Mouse (Mus musculus): ENCODE data around the gene Herc1. TPM values are rescaled to one million over a fixed set of nuclear protein-coding genes. Genes with fewer than 3 reads are reported as not detected.

Gene Herc1
- polyA plus RNA-seq, 1 experiment from 2014 or later, result 11.8 TPM

GRCm38 (mm10) chr9:66330437-66330836 is 19.8 kb upstream of the Herc1 start:
- Histone ChIP-seq H3K4me1 (ENCODE audit: insufficient read depth, low read depth, low read length) (no peaks in the 10 kb centered on the region; the same call in 1 of the 2 replicates), H3K9me3 (ENCODE audit: low read length) (no peaks in the 10 kb centered on the region), H3K9ac (replicated peaks; ENCODE audit: low read depth) (no peak overlapping the region), H3K4me2 (replicated peaks; ENCODE audit: low read depth, low read length) (no peak overlapping the region), H3K36me3 (ENCODE audit: insufficient read depth, low read length) (no peaks in the 10 kb centered on the region), H3K27me3 (replicated peaks; ENCODE audit: insufficient read depth, low read length) (no peaks in the 10 kb centered on the region), H3K4me3 (ENCODE audit: low read depth, low read length) (no peak overlapping the region), H3K27ac (ENCODE audit: low read length) (no peak overlapping the region)
- 42% methylated on average over 3 of the region's 3 CpGs for WGBS
- no peak for ATAC-seq
- peak; percentile 20 for DNase-seq (ENCODE audit: low spot score)
- TF ChIP-seq CTCF (IDR thresholded peaks at IDR 0.05), result no peak
- TF ChIP-seq EP300 (IDR thresholded peaks at IDR 0.05), result no peak

- H3K9me3 ChIP-seq (ENCODE audit: low read length), result no peaks in the 10 kb centered on the region
- WGBS, result 57% methylated on average over 2 of the region's 2 CpGs
- H3K4me3 ChIP-seq (ENCODE audit: low read depth, low read length), result no peak overlapping the region
- no peak overlapping the region for H3K4me2 ChIP-seq (replicated peaks; ENCODE audit: low read depth, low read length)
- ATAC-seq (peak; percentile 40), DNase-seq (ENCODE audit: low spot score) (peak; percentile 51)
- H3K4me1 ChIP-seq (ENCODE audit: insufficient read depth, low read depth, low read length), result no peaks in the 10 kb centered on the region; the same call in 1 of the 2 replicates
- TF ChIP-seq CTCF (IDR thresholded peaks at IDR 0.05), result no peak
- no peak for TF ChIP-seq EP300 (IDR thresholded peaks at IDR 0.05)
- H3K36me3 ChIP-seq (ENCODE audit: insufficient read depth, low read length), result no peaks in the 10 kb centered on the region
- H3K27me3 ChIP-seq (replicated peaks; ENCODE audit: insufficient read depth, low read length), result no peaks in the 10 kb centered on the region
- H3K27ac ChIP-seq (ENCODE audit: low read length), result no peak overlapping the region
- no peak overlapping the region for H3K9ac ChIP-seq (replicated peaks; ENCODE audit: low read depth)
Observed at GRCm38 (mm10) chr9:66331548-66331947, 18.7 kb upstream of the Herc1 start.

- Histone ChIP-seq H3K4me1 (ENCODE audit: insufficient read depth, low read depth, low read length) (no peaks in the 10 kb centered on the region; the same call in 1 of the 2 replicates), H3K9me3 (ENCODE audit: low read length) (no peaks in the 10 kb centered on the region), H3K4me3 (ENCODE audit: low read depth, low read length) (no peak overlapping the region), H3K27me3 (replicated peaks; ENCODE audit: insufficient read depth, low read length) (no peaks in the 10 kb centered on the region), H3K36me3 (ENCODE audit: insufficient read depth, low read length) (no peaks in the 10 kb centered on the region), H3K4me2 (replicated peaks; ENCODE audit: low read depth, low read length) (no peak overlapping the region), H3K9ac (replicated peaks; ENCODE audit: low read depth) (no peak overlapping the region), H3K27ac (ENCODE audit: low read length) (no peak overlapping the region)
- peak; percentile 47 for ATAC-seq
- DNase-seq (ENCODE audit: low spot score), result peak; percentile 64
- TF ChIP-seq EP300 (IDR thresholded peaks at IDR 0.05) (no peak), CTCF (IDR thresholded peaks at IDR 0.05) (no peak)
- WGBS, result 52% methylated on average over 2 of the region's 2 CpGs
Observed at GRCm38 (mm10) chr9:66332393-66332792, 17.9 kb upstream of the Herc1 start.

DNA sequence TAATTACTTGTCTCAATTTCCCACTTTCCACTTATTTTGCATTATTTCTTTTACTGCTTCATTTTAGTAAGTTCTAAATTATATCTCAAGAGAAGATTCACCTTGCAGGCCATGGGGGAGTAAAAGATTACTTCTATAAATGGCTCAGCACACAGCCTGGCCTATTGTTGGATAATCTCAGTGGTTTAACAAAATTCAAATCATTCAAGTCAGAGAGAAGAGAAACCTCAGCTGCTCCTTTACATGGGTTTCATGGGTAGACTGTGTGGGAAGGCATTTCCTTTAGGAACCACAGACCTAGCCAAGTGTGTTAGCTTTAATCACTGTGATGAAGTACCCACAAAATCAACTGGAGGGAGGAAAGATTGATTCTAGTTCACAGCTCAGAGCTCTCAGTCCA is 13.0 kb upstream of the Herc1 start:
- Histone ChIP-seq H3K4me1 (ENCODE audit: insufficient read depth, low read depth, low read length) (no peaks in the 10 kb centered on the region; the same call in 1 of the 2 replicates), H3K27ac (ENCODE audit: low read length) (no peak overlapping the region), H3K4me2 (replicated peaks; ENCODE audit: low read depth, low read length) (no peak overlapping the region), H3K9me3 (ENCODE audit: low read length) (no peaks in the 10 kb centered on the region), H3K9ac (replicated peaks; ENCODE audit: low read depth) (no peak overlapping the region), H3K4me3 (ENCODE audit: low read depth, low read length) (no peak overlapping the region), H3K27me3 (replicated peaks; ENCODE audit: insufficient read depth, low read length) (no peaks in the 10 kb centered on the region), H3K36me3 (ENCODE audit: insufficient read depth, low read length) (no peaks in the 10 kb centered on the region)
- no peak for DNase-seq (ENCODE audit: low spot score)
- ATAC-seq, result no peak
- TF ChIP-seq CTCF (IDR thresholded peaks at IDR 0.05), result no peak
- TF ChIP-seq EP300 (IDR thresholded peaks at IDR 0.05), result no peak

DNA sequence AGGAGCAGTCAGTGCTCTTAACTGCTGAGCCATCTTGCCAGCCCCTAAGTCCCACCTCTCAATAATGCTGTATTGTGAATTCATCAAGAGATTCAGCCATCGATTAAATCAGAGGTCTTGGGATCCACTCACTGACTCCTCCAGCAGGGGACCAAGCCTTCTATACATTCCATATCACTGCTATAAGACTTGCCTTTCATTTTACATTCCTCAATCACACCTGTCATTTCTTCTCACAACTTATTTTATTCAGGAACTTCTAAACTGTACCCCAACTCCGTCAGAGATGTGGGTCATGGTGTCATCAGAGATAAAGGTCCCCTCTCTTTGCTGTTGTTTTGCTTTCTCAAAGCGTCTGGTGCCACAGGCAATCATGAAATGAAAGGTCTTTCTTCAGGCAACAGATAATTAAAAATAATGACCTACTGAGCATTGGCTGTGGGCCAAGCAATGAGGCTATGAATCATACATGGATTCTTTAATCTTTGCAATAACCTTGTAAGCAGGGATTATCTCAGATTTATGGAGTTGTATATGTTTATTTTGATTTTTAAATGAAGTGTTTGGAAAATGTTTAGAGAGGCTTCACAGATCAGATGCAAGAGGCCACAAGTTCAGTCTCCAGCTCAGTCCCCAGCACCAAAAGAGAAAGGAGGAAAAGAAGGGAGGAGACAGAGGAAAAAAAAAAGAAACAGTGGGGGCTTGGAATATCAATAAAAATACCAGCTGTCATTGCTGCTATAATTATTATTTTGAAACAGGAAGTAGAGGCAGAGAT is 12.1 kb upstream of the Herc1 start:
- peak; percentile 83 for DNase-seq (ENCODE audit: low spot score)
- no peaks in the 10 kb centered on the region for H3K9me3 ChIP-seq (ENCODE audit: low read length)
- H3K4me1 ChIP-seq (ENCODE audit: insufficient read depth, low read depth, low read length), result no peaks in the 10 kb centered on the region
- 37% methylated on average over 3 of the region's 3 CpGs for WGBS
- no peak overlapping the region for H3K4me2 ChIP-seq (replicated peaks; ENCODE audit: low read depth, low read length)
- TF ChIP-seq EP300 (IDR thresholded peaks at IDR 0.05) (peak; percentile 22; the same call in 1 of the 2 replicates), CTCF (IDR thresholded peaks at IDR 0.05) (no peak)
- H3K27me3 ChIP-seq (replicated peaks; ENCODE audit: insufficient read depth, low read length), result no peaks in the 10 kb centered on the region
- ATAC-seq, result peak; percentile 83
- H3K4me3 ChIP-seq (ENCODE audit: low read depth, low read length), result no peak overlapping the region
- no peaks in the 10 kb centered on the region for H3K36me3 ChIP-seq (ENCODE audit: insufficient read depth, low read length)
- no peak overlapping the region for H3K9ac ChIP-seq (replicated peaks; ENCODE audit: low read depth)
- no peak overlapping the region for H3K27ac ChIP-seq (ENCODE audit: low read length)

GRCm38 (mm10) chr9:66339714-66340113 is 10.5 kb upstream of the Herc1 start:
- no peak overlapping the region for H3K27ac ChIP-seq (ENCODE audit: low read length)
- no peak overlapping the region for H3K9ac ChIP-seq (replicated peaks; ENCODE audit: low read depth)
- no peak overlapping the region for H3K4me3 ChIP-seq (ENCODE audit: low read depth, low read length)
- 47% methylated on average over 1 of the region's 1 CpGs for WGBS
- no peaks in the 10 kb centered on the region for H3K36me3 ChIP-seq (ENCODE audit: insufficient read depth, low read length)
- H3K27me3 ChIP-seq (replicated peaks; ENCODE audit: insufficient read depth, low read length), result no peaks in the 10 kb centered on the region
- H3K9me3 ChIP-seq (ENCODE audit: low read length), result no peaks in the 10 kb centered on the region
- H3K4me1 ChIP-seq (ENCODE audit: insufficient read depth, low read depth, low read length), result no peaks in the 10 kb centered on the region
- H3K4me2 ChIP-seq (replicated peaks; ENCODE audit: low read depth, low read length), result no peak overlapping the region
- TF ChIP-seq CTCF (IDR thresholded peaks at IDR 0.05), result no peak
- TF ChIP-seq EP300 (IDR thresholded peaks at IDR 0.05), result no peak
- DNase-seq (ENCODE audit: low spot score) (no peak), ATAC-seq (no peak)

Measured in lung, postnatal 0 days (tissue).